Mouse (Mus musculus) heart, embryonic 16.5 days (tissue): ENCODE results near the gene Cacna2d4. TPM values are rescaled to one million over a fixed set of nuclear protein-coding genes. Genes with fewer than 3 reads are reported as not detected.

Source experiments
- polyA plus RNA-seq: library from polyadenylated mRNA; unstranded; fragments of >200 nt; fragmentation: Nextera tagmentation; extraction: Ambion mirVana; gene quantifications from 2 replicates; pipeline ENCODE4 v1.2.1, GENCODE M21; 2015

Cacna2d4 gene
- polyA plus RNA-seq, 1 experiment from 2014 or later: 0.45 TPM

Other genes starting within 250 kb of the Cacna2d4 start
- gene Dcp1b, start 61.3 kb upstream of the Cacna2d4 start, polyA plus RNA-seq: 8.7 and 9.0 TPM in 2 replicates
- gene Cacna1c, start 40.1 kb upstream of the Cacna2d4 start, polyA plus RNA-seq: 66.2 and 72.2 TPM in 2 replicates
- gene Lrtm2, start 94.2 kb downstream of the Cacna2d4 start, polyA plus RNA-seq: 0.15 and 0.32 TPM in 2 replicates
- gene Adipor2, start 181.2 kb downstream of the Cacna2d4 start, polyA plus RNA-seq: 29.8 and 37.5 TPM in 2 replicates
- gene Fbxl14, start 243.1 kb downstream of the Cacna2d4 start, polyA plus RNA-seq: 3.3 and 4.3 TPM in 2 replicates